Mouse (Mus musculus): ENCODE measurements around the gene Mymk. TPM values are rescaled to one million over a fixed set of nuclear protein-coding genes. Genes with fewer than 3 reads are reported as not detected.
A peak's percentile ranks its signal among the peaks of the same experiment; 100 is the strongest.

Gene Mymk
- polyA plus RNA-seq (2014; fragmentation: Nextera tagmentation; extraction: Ambion mirVana), result 0.22 TPM in 1 of 2 replicates, not detected in the other

- no peak within 1 kb of the TSS for H3K4me3 ChIP-seq (ENCODE audit: control insufficient read depth in 1 of 2, insufficient read depth in 1 of 2, low read depth in 1 of 2, low read length in 2 of 2)
- H3K27me3 ChIP-seq (ENCODE audit: control insufficient read depth, insufficient read depth, low read length), result peaks cover 4% of the 10 kb centered on the region; the same call in 1 of the 2 replicates
- no peak within 1 kb of the TSS; the same call in 1 of the 2 replicates for H3K9ac ChIP-seq (ENCODE audit: low read length)
- 59% methylated on average over 2 of the region's 2 CpGs for WGBS
- ATAC-seq (ENCODE audit: insufficient number of reproducible peaks, insufficient read depth, low FRiP score, low read depth), result no peak
- H3K9me3 ChIP-seq (ENCODE audit: control insufficient read depth, low read length), result no peaks in the 10 kb centered on the region
- peaks cover 22 to 30% of the 10 kb centered on the region in 2 experiments for H3K4me1 ChIP-seq (ENCODE audit: control insufficient read depth in 2 of 2, insufficient read depth in 2 of 2, low read length in 2 of 2)
- H3K4me2 ChIP-seq (ENCODE audit: low read length), result no peak within 1 kb of the TSS
- no peaks in the 10 kb centered on the region for H3K36me3 ChIP-seq (ENCODE audit: control insufficient read depth, insufficient read depth, low read length)
- peak within 1 kb of the TSS in 1 of 2 experiments; percentile 57; a peak in 2 of 4 replicates for H3K27ac ChIP-seq (replicated peaks in 1 of 2; ENCODE audit: control insufficient read depth in 1 of 2, insufficient read depth in 1 of 2, low read depth in 2 of 2, low read length in 2 of 2)
Observed at GRCm38 (mm10) chr2:27071978-27072377, at the start of gene Mymk. Mymk (minus strand) TSS chr2:27072179.

- ATAC-seq (ENCODE audit: insufficient number of reproducible peaks, insufficient read depth, low FRiP score, low read depth), result peak; percentile 60
- Histone ChIP-seq H3K4me1 (ENCODE audit: control insufficient read depth in 2 of 2, insufficient read depth in 2 of 2, low read length in 2 of 2) (peaks cover 37 to 43% of the 10 kb centered on the region in 2 experiments), H3K27ac (replicated peaks in 1 of 2; ENCODE audit: control insufficient read depth in 1 of 2, insufficient read depth in 1 of 2, low read depth in 2 of 2, low read length in 2 of 2) (peak overlapping the region; percentile 56 to 65)
Observed at GRCm38 (mm10) chr2:27120241-27120641, 48.3 kb upstream of the Mymk start.

GRCm38 (mm10) chr2:27119766-27120165 is 47.8 kb upstream of the Mymk start:
- Histone ChIP-seq H3K36me3 (ENCODE audit: control insufficient read depth, insufficient read depth, low read length) (no peaks in the 10 kb centered on the region), H3K27me3 (ENCODE audit: control insufficient read depth, insufficient read depth, low read length) (no peaks in the 10 kb centered on the region), H3K4me3 (ENCODE audit: control insufficient read depth in 1 of 2, insufficient read depth in 1 of 2, low read depth in 1 of 2, low read length in 2 of 2) (no peak overlapping the region), H3K27ac (replicated peaks in 1 of 2; ENCODE audit: control insufficient read depth in 1 of 2, insufficient read depth in 1 of 2, low read depth in 2 of 2, low read length in 2 of 2) (peak overlapping the region; percentile 56 to 65), H3K4me1 (ENCODE audit: control insufficient read depth in 2 of 2, insufficient read depth in 2 of 2, low read length in 2 of 2) (peaks cover 37 to 43% of the 10 kb centered on the region in 2 experiments), H3K9me3 (ENCODE audit: control insufficient read depth, low read length) (no peaks in the 10 kb centered on the region), H3K4me2 (ENCODE audit: low read length) (no peak overlapping the region), H3K9ac (ENCODE audit: low read length) (peak overlapping the region; percentile 13; the same call in 1 of the 2 replicates)
- ATAC-seq (ENCODE audit: insufficient number of reproducible peaks, insufficient read depth, low FRiP score, low read depth), result no peak
- WGBS, result 85% methylated on average over 2 of the region's 2 CpGs

More at GRCm38 (mm10) chr2:27120241-27120641, 48.3 kb upstream of the Mymk start:
- Histone ChIP-seq H3K9me3 (ENCODE audit: control insufficient read depth, low read length) (no peaks in the 10 kb centered on the region), H3K27me3 (ENCODE audit: control insufficient read depth, insufficient read depth, low read length) (no peaks in the 10 kb centered on the region), H3K9ac (ENCODE audit: low read length) (peak overlapping the region; percentile 13; the same call in 1 of the 2 replicates), H3K4me3 (ENCODE audit: control insufficient read depth in 1 of 2, insufficient read depth in 1 of 2, low read depth in 1 of 2, low read length in 2 of 2) (no peak overlapping the region), H3K4me2 (ENCODE audit: low read length) (no peak overlapping the region), H3K36me3 (ENCODE audit: control insufficient read depth, insufficient read depth, low read length) (no peaks in the 10 kb centered on the region)
- WGBS, result 31% methylated on average over 8 of the region's 8 CpGs

GRCm38 (mm10) chr2:27118452-27118851 is 46.5 kb upstream of the Mymk start:
- no peaks in the 10 kb centered on the region for H3K9me3 ChIP-seq (ENCODE audit: control insufficient read depth, low read length)
- peaks cover 37 to 43% of the 10 kb centered on the region in 2 experiments for H3K4me1 ChIP-seq (ENCODE audit: control insufficient read depth in 2 of 2, insufficient read depth in 2 of 2, low read length in 2 of 2)
- no peaks in the 10 kb centered on the region for H3K36me3 ChIP-seq (ENCODE audit: control insufficient read depth, insufficient read depth, low read length)
- peak overlapping the region in 1 of 2 experiments; percentile 19; a peak in 3 of 4 replicates for H3K27ac ChIP-seq (replicated peaks in 1 of 2; ENCODE audit: control insufficient read depth in 1 of 2, insufficient read depth in 1 of 2, low read depth in 2 of 2, low read length in 2 of 2)
- no peak overlapping the region for H3K4me3 ChIP-seq (ENCODE audit: control insufficient read depth in 1 of 2, insufficient read depth in 1 of 2, low read depth in 1 of 2, low read length in 2 of 2)
- no peaks in the 10 kb centered on the region for H3K27me3 ChIP-seq (ENCODE audit: control insufficient read depth, insufficient read depth, low read length)
- WGBS, result 26% methylated on average over 4 of the region's 4 CpGs
- peak overlapping the region; percentile 7; the same call in 1 of the 2 replicates for H3K4me2 ChIP-seq (ENCODE audit: low read length)
- ATAC-seq (ENCODE audit: insufficient number of reproducible peaks, insufficient read depth, low FRiP score, low read depth), result no peak
- H3K9ac ChIP-seq (ENCODE audit: low read length), result 0 out of 2 replicates have a peak overlapping the region, but pooled peaks have one; percentile 13

GRCm38 (mm10) chr2:27114169-27114568 is 42.2 kb upstream of the Mymk start:
- Histone ChIP-seq H3K27me3 (ENCODE audit: control insufficient read depth, insufficient read depth, low read length) (no peaks in the 10 kb centered on the region), H3K4me2 (ENCODE audit: low read length) (no peak overlapping the region), H3K9ac (ENCODE audit: low read length) (no peak overlapping the region), H3K4me3 (ENCODE audit: control insufficient read depth in 1 of 2, insufficient read depth in 1 of 2, low read depth in 1 of 2, low read length in 2 of 2) (no peak overlapping the region), H3K36me3 (ENCODE audit: control insufficient read depth, insufficient read depth, low read length) (no peaks in the 10 kb centered on the region), H3K27ac (replicated peaks in 1 of 2; ENCODE audit: control insufficient read depth in 1 of 2, insufficient read depth in 1 of 2, low read depth in 2 of 2, low read length in 2 of 2) (no peak overlapping the region), H3K4me1 (ENCODE audit: control insufficient read depth in 2 of 2, insufficient read depth in 2 of 2, low read length in 2 of 2) (peaks cover 11 to 12% of the 10 kb centered on the region in 2 experiments), H3K9me3 (ENCODE audit: control insufficient read depth, low read length) (no peaks in the 10 kb centered on the region)
- no peak for ATAC-seq (ENCODE audit: insufficient number of reproducible peaks, insufficient read depth, low FRiP score, low read depth)
- 87% methylated on average over 10 of the region's 10 CpGs for WGBS

- no peak for ATAC-seq (ENCODE audit: insufficient number of reproducible peaks, insufficient read depth, low FRiP score, low read depth)
- Histone ChIP-seq H3K9me3 (ENCODE audit: control insufficient read depth, low read length) (no peaks in the 10 kb centered on the region), H3K4me3 (ENCODE audit: control insufficient read depth in 1 of 2, insufficient read depth in 1 of 2, low read depth in 1 of 2, low read length in 2 of 2) (no peak overlapping the region), H3K4me1 (ENCODE audit: control insufficient read depth in 2 of 2, insufficient read depth in 2 of 2, low read length in 2 of 2) (no peaks in the 10 kb centered on the region), H3K4me2 (ENCODE audit: low read length) (no peak overlapping the region), H3K27me3 (ENCODE audit: control insufficient read depth, insufficient read depth, low read length) (no peaks in the 10 kb centered on the region; the same call in 1 of the 2 replicates), H3K36me3 (ENCODE audit: control insufficient read depth, insufficient read depth, low read length) (no peaks in the 10 kb centered on the region), H3K9ac (ENCODE audit: low read length) (no peak overlapping the region), H3K27ac (replicated peaks in 1 of 2; ENCODE audit: control insufficient read depth in 1 of 2, insufficient read depth in 1 of 2, low read depth in 2 of 2, low read length in 2 of 2) (no peak overlapping the region)
- 77% methylated on average over 20 of the region's 20 CpGs for WGBS
Observed at GRCm38 (mm10) chr2:27112585-27112984, 40.6 kb upstream of the Mymk start.

GRCm38 (mm10) chr2:27109052-27109451 is 37.1 kb upstream of the Mymk start:
- Histone ChIP-seq H3K4me1 (ENCODE audit: control insufficient read depth in 2 of 2, insufficient read depth in 2 of 2, low read length in 2 of 2) (peaks cover 2 to 3% of the 10 kb centered on the region in 2 experiments; a peak in 3 of 4 replicates), H3K9me3 (ENCODE audit: control insufficient read depth, low read length) (no peaks in the 10 kb centered on the region), H3K9ac (ENCODE audit: low read length) (no peak overlapping the region), H3K27ac (replicated peaks in 1 of 2; ENCODE audit: control insufficient read depth in 1 of 2, insufficient read depth in 1 of 2, low read depth in 2 of 2, low read length in 2 of 2) (no peak overlapping the region), H3K4me2 (ENCODE audit: low read length) (no peak overlapping the region), H3K4me3 (ENCODE audit: control insufficient read depth in 1 of 2, insufficient read depth in 1 of 2, low read depth in 1 of 2, low read length in 2 of 2) (no peak overlapping the region), H3K27me3 (ENCODE audit: control insufficient read depth, insufficient read depth, low read length) (no peaks in the 10 kb centered on the region; the same call in 1 of the 2 replicates), H3K36me3 (ENCODE audit: control insufficient read depth, insufficient read depth, low read length) (peaks cover 6% of the 10 kb centered on the region; the same call in 1 of the 2 replicates)
- WGBS, result 87% methylated on average over 5 of the region's 5 CpGs
- ATAC-seq (ENCODE audit: insufficient number of reproducible peaks, insufficient read depth, low FRiP score, low read depth), result no peak

Data from heart, embryonic 14.5 days (tissue).